Mouse (Mus musculus) hindbrain, embryonic 10.5 days (tissue): ENCODE results near the gene Ipmk. TPM values are rescaled to one million over a fixed set of nuclear protein-coding genes. Genes with fewer than 3 reads are reported as not detected.

ENCODE experiments used
- DNase-seq: peaks from one replicate; pipeline ENCODE4 v3.0.0-alpha.2; 2017; ENCODE audit warnings: low spot score
- H3K27ac ChIP-seq: fragments of 300-500 bp; sonication (generic); 2 replicates; pipeline ENCODE4 v1.5.1; 2016; ENCODE audit warnings: mild to moderate bottlenecking, moderate library complexity
- H3K27me3 ChIP-seq: fragments of 300-500 bp; sonication (generic); 2 replicates; pipeline ENCODE4 v1.6.1; 2016; ENCODE audit warnings: mild to moderate bottlenecking; ENCODE audit not compliant: poor library complexity, insufficient read depth, severe bottlenecking
- H3K36me3 ChIP-seq: fragments of 300-500 bp; sonication (generic); 2 replicates; pipeline ENCODE4 v1.6.1; 2016; ENCODE audit warnings: mild to moderate bottlenecking, moderate library complexity
- H3K4me1 ChIP-seq: fragments of 300-500 bp; sonication (generic); replicated peaks from 2 replicates; pipeline ENCODE4 v1.6.1; 2016; ENCODE audit warnings: mild to moderate bottlenecking
- H3K4me3 ChIP-seq: fragments of 300-500 bp; sonication (generic); 2 replicates; pipeline ENCODE4 v1.5.1; 2016; ENCODE audit warnings: mild to moderate bottlenecking, moderate library complexity
- H3K9me3 ChIP-seq: fragments of 300-500 bp; sonication (generic); 2 replicates; pipeline ENCODE4 v1.6.1; 2016; ENCODE audit warnings: mild to moderate bottlenecking, moderate library complexity
- WGBS: fragments of 180-500 bp; shearing (Covaris S2); methylation state at CpG from one replicate; pipeline ENCODE4 v1.1.7; 2016; 5-methylcytosine and 5-hydroxymethylcytosine counted together
- polyA plus RNA-seq: library from polyadenylated mRNA; unstranded; fragments of >200 nt; fragmentation: Nextera tagmentation; extraction: Ambion mirVana; gene quantifications from 2 replicates; pipeline ENCODE4 v1.2.1, GENCODE M21; 2016

The Ipmk gene
- polyA plus RNA-seq, 1 experiment from 2014 or later, result 15.5 TPM

DNA sequence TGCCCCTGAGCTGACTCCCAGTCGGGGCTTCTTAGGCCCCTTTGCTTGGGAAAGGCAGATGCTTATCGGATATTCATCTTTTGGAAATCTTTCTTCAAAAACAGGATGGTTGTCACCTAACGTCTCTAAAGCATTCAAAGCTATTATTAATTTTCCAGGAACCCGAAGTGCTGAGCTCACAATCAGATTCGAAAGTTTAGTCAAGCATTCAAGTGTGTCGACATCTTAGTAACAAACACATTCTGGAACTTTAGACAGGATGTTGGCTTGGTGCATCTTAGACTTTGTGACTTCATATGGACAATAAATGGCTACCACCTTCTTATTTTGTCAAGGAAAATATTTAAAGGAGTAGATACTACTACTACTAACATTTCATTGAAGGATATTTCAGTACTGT is 19.2 kb upstream of the Ipmk start:
- H3K4me1 ChIP-seq, result no peaks in the 10 kb centered on the region
- no peak overlapping the region for H3K27ac ChIP-seq
- peaks cover 43% of the 10 kb centered on the region for H3K36me3 ChIP-seq
- no peak for DNase-seq
- WGBS, result 89% methylated on average over 6 of the region's 6 CpGs
- no peaks in the 10 kb centered on the region for H3K27me3 ChIP-seq
- no peaks in the 10 kb centered on the region for H3K9me3 ChIP-seq
- no peak overlapping the region for H3K4me3 ChIP-seq

DNA sequence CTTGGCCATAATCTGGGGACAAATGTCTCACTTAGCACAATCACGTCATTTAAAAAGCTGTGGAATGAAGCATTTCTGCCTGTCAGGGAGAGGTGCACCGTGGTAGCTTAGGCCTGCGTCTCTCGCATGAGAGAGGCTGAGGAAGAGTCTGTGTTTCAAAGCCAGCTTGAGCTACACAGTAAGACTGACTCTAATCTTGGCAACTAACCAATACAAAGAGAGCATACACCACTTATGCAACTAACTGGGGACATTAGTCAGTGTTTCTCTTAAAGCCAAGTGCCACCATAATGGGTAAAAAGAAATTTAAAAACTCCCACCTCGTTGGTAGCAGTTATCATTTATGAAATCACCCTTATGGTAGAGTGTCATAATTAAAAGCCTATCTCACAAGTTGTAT is 18.7 kb upstream of the Ipmk start:
- no peaks in the 10 kb centered on the region for H3K4me1 ChIP-seq
- peaks cover 48% of the 10 kb centered on the region for H3K36me3 ChIP-seq
- no peak for DNase-seq
- no peak overlapping the region for H3K4me3 ChIP-seq
- H3K27me3 ChIP-seq, result no peaks in the 10 kb centered on the region
- no peak overlapping the region for H3K27ac ChIP-seq
- 94% methylated on average over 5 of the region's 5 CpGs for WGBS
- H3K9me3 ChIP-seq, result no peaks in the 10 kb centered on the region

DNA sequence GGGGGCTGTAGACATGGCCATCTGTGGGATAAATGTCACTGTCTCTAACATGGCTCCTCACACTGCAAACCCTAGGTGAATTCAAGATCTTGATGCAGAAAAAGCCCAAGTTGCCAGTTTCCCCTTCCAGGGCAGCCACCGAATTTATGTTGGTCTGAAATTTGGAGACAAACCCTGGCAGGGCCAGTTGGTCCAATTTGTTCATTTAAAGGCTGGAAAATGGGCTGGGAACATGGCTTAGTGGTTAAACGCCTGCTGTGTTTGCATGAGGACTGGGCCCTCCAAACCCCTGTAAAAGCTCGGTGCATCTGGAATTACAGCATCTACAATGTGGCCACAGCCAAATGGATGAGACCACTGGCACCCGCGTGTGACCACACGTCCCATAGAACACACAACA is 18.3 kb upstream of the Ipmk start:
- Histone ChIP-seq H3K4me3 (no peak overlapping the region), H3K27me3 (no peaks in the 10 kb centered on the region), H3K9me3 (no peaks in the 10 kb centered on the region), H3K27ac (no peak overlapping the region), H3K36me3 (peaks cover 52% of the 10 kb centered on the region), H3K4me1 (no peaks in the 10 kb centered on the region)
- DNase-seq, result no peak
- 93% methylated on average over 6 of the region's 6 CpGs for WGBS

DNA sequence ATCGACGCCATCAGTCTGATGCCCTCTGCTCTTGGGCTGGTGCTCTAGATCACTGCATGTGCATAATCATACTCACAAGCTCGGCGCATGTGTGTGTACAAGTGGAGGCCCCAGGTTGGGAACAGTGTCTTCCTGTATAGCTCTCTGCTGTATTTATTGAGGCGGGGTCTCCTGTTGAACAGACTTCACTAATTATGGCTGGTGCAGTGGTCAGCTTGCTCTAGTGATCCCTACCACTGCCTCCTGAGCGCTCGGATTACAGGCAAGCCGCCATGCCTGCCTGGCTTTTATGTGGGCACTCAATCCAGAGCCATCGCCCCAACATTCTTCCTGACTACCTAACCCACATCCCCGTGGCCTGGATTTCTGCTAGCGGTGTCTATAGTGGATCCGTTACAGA is 17.5 kb upstream of the Ipmk start:
- Histone ChIP-seq H3K4me1 (no peaks in the 10 kb centered on the region), H3K9me3 (no peaks in the 10 kb centered on the region), H3K36me3 (peaks cover 60% of the 10 kb centered on the region), H3K27me3 (no peaks in the 10 kb centered on the region), H3K4me3 (no peak overlapping the region), H3K27ac (no peak overlapping the region)
- DNase-seq, result no peak
- 97% methylated on average over 12 of the region's 12 CpGs for WGBS

DNA sequence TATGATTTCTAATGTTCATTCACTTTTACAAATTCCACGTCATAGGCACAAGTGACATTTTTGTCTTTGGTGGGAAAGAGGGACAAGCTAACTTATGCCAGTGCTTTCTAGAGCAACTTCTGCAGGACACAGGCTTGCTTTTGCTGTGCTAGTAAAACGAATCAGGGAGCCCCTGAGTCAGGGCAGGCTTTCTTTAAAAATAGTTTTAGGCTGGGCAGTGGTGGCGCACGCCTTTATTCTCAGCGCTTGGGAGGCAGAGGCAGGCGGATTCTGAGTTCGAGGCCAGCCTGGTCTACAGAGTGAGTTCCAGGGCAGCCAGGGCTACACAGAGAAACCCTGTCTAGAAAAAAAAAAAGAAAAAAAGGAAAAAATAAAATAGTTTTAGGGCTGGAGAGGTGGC is 15.7 kb upstream of the Ipmk start:
- Histone ChIP-seq H3K4me3 (no peak overlapping the region), H3K9me3 (no peaks in the 10 kb centered on the region), H3K27ac (no peak overlapping the region), H3K36me3 (peaks cover 73% of the 10 kb centered on the region), H3K4me1 (no peaks in the 10 kb centered on the region), H3K27me3 (no peaks in the 10 kb centered on the region)
- no peak for DNase-seq
- 95% methylated on average over 7 of the region's 7 CpGs for WGBS

DNA sequence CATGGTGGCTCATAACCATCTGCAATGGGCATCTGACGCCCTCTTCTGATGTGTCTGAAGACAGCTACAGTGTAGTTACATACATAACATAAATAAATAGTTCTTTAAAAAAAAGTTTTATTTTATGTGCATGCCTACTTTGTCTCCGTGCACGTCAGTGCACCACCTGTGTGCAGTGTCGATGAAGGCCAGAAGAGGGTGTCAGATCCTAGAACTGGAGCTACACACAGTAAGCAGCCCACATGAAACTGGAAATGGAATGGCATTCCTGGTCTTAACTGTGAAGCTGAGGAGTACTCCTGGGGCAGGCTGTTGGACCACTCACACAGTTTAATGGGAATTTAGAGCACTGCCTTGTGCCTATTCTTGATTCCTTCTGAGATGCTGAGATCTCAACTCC is 15.2 kb upstream of the Ipmk start:
- WGBS, result 94% methylated on average over 4 of the region's 4 CpGs
- Histone ChIP-seq H3K9me3 (no peaks in the 10 kb centered on the region), H3K36me3 (peaks cover 73% of the 10 kb centered on the region), H3K4me3 (no peak overlapping the region), H3K27me3 (no peaks in the 10 kb centered on the region), H3K4me1 (no peaks in the 10 kb centered on the region), H3K27ac (no peak overlapping the region)
- DNase-seq, result no peak

DNA sequence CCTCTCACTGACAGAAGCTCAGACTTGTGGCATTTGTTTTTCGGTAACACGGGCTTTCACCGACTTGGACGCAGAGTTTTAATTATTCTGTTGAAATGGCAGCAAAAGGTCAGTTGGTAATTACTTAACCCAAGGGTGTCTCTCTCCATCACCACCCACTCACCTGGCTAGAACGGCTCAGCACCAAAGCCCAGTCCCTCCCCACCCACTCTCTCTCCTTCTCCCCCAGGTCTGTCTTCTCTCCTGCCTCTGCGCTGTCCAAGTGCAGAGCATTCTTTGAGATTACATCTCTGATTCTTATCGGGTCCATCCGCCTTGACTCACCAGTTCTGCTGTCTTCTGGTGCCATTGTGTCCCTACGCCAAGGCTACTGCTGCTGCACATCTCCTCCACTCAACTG is 14.7 kb upstream of the Ipmk start:
- Histone ChIP-seq H3K36me3 (peaks cover 73% of the 10 kb centered on the region), H3K27ac (no peak overlapping the region), H3K4me1 (no peaks in the 10 kb centered on the region), H3K9me3 (no peaks in the 10 kb centered on the region), H3K4me3 (no peak overlapping the region), H3K27me3 (no peaks in the 10 kb centered on the region)
- DNase-seq, result no peak
- WGBS, result 94% methylated on average over 9 of the region's 9 CpGs

DNA sequence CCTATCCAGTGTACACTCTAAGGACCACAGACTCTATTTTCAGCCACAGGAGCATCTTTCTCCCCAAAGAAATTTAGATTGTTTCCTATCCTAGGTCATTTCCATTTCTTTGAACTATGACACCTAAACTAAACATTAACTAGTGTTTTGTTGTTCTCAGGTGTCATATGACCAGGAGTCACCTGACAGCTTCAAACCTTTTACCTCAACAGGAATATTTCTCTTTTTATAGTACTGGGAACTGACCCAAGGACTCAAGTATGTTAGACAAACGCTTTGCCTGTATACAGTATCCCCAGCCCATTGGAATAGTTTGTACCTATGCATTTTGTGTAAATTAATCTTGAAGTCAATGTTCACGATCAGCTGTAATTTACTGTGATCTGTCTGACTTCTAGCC is 9.8 kb upstream of the Ipmk start:
- no peak for DNase-seq
- WGBS, result 93% methylated on average over 2 of the region's 2 CpGs
- H3K4me3 ChIP-seq, result no peak overlapping the region
- H3K4me1 ChIP-seq, result 0 out of 2 replicates have a peak, but pooled peaks cover 7% of the 10 kb centered on the region
- no peak overlapping the region for H3K27ac ChIP-seq
- H3K27me3 ChIP-seq, result no peaks in the 10 kb centered on the region
- peaks cover 39% of the 10 kb centered on the region for H3K36me3 ChIP-seq
- no peaks in the 10 kb centered on the region for H3K9me3 ChIP-seq

DNA sequence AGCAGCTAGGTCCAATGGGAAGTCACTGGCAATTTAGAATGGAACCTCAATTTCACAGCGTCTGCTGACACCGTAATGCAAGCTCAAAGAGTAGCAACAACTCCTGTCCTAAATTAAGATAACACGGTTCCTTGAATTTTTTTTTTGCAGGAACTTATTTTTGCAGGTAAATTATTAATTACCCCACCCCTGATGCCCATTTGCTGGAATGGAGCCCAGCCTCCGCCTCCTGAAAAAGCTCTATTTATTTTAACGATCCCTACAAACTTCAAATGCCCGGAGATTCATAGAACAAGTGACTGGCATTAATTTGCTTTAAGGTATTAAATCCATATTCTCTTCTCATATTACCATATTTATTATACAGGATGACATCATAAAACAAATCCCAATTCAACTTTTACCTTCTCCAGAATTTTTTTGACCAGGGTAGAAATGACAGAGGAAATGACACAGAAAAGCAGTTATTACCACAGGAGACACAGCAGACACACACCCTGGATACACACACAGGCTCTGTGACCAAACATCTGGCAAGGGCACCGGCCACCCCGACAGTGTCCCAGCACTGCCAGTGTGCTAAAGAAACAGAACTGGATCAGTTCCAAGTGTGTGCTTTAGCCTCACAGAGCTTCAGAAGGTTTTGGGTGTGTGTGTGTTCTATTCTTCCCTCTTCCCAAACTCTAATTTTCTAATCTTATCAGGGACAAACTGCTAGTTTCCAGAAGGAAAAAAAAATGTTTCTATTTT is 9.2 kb upstream of the Ipmk start:
- no peak overlapping the region for H3K27ac ChIP-seq
- DNase-seq, result no peak
- no peaks in the 10 kb centered on the region for H3K9me3 ChIP-seq
- no peaks in the 10 kb centered on the region for H3K27me3 ChIP-seq
- peaks cover 9% of the 10 kb centered on the region for H3K4me1 ChIP-seq
- H3K4me3 ChIP-seq, result no peak overlapping the region
- WGBS, result 91% methylated on average over 8 of the region's 8 CpGs
- H3K36me3 ChIP-seq, result peaks cover 33% of the 10 kb centered on the region

DNA sequence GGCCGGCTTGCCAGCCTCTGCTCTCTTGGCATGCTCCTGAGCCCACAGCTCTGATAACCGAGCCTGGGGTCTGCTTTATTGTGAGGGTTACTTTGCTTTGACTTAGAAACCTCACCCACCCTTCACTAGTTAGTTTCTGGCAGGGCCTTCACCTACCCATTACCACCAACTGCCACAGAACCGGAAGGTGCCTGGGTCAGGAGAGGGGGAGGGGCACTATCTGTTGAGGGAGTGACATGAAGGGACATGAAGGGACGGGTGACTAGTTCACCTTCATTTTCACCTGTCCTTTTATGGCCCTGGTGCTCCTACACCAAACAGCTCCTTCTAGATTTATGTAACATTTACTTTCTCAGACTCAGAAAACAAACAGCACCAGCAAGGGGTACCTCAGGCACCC is 8.1 kb upstream of the Ipmk start:
- H3K27ac ChIP-seq, result no peak overlapping the region
- no peak overlapping the region for H3K4me3 ChIP-seq
- peaks cover 22% of the 10 kb centered on the region for H3K36me3 ChIP-seq
- DNase-seq, result no peak
- 83% methylated on average over 4 of the region's 4 CpGs for WGBS
- H3K9me3 ChIP-seq, result no peaks in the 10 kb centered on the region
- H3K4me1 ChIP-seq, result peaks cover 18% of the 10 kb centered on the region
- no peaks in the 10 kb centered on the region for H3K27me3 ChIP-seq

DNA sequence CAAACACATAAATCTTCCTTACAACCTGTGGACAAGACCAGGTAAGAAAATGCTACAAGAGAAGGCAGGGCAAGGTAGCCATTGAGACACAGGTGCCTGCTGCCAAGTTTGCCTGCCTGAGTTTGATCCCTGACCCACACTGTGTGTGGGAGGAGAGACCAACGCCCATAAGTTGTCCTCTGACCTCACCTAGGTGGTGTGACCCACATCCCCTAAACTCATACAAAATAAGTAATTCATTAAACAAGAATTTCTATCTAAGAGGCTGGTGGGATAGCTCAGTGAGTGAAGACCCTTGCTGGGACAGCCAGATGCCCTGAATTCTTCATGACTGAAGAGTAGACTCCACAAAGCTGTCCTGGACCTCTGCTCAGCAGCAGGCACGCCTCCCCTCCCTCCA is 7.4 kb upstream of the Ipmk start:
- H3K27ac ChIP-seq, result no peak overlapping the region
- no peak for DNase-seq
- H3K36me3 ChIP-seq, result peaks cover 15% of the 10 kb centered on the region
- no peak overlapping the region for H3K4me3 ChIP-seq
- no peaks in the 10 kb centered on the region for H3K9me3 ChIP-seq
- peaks cover 23% of the 10 kb centered on the region for H3K4me1 ChIP-seq
- no peaks in the 10 kb centered on the region for H3K27me3 ChIP-seq
- 77% methylated on average over 2 of the region's 2 CpGs for WGBS

DNA sequence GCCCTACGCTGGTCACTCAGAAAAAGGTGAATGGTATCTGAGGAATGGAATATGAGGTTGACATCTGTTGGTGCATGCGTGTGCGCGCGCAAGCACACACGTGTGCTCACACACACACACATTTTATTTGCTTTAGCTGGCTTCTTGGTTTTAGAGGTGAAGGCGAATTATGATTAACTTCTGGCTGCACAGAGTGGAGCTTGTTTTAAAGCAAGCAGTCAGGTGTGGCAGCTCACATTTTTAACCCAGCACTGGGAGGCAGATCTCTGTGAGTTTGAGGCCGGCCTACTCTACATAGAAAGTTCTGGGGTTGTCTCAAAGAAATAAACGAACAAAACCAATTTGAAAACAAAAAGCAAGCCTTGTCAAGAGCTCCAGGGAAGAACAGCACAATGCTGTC is 6.3 kb upstream of the Ipmk start:
- H3K36me3 ChIP-seq, result peaks cover 4% of the 10 kb centered on the region
- H3K9me3 ChIP-seq, result no peaks in the 10 kb centered on the region
- H3K4me1 ChIP-seq, result peaks cover 27% of the 10 kb centered on the region
- no peaks in the 10 kb centered on the region for H3K27me3 ChIP-seq
- no peak overlapping the region for H3K4me3 ChIP-seq
- 95% methylated on average over 9 of the region's 9 CpGs for WGBS
- no peak for DNase-seq
- no peak overlapping the region for H3K27ac ChIP-seq

DNA sequence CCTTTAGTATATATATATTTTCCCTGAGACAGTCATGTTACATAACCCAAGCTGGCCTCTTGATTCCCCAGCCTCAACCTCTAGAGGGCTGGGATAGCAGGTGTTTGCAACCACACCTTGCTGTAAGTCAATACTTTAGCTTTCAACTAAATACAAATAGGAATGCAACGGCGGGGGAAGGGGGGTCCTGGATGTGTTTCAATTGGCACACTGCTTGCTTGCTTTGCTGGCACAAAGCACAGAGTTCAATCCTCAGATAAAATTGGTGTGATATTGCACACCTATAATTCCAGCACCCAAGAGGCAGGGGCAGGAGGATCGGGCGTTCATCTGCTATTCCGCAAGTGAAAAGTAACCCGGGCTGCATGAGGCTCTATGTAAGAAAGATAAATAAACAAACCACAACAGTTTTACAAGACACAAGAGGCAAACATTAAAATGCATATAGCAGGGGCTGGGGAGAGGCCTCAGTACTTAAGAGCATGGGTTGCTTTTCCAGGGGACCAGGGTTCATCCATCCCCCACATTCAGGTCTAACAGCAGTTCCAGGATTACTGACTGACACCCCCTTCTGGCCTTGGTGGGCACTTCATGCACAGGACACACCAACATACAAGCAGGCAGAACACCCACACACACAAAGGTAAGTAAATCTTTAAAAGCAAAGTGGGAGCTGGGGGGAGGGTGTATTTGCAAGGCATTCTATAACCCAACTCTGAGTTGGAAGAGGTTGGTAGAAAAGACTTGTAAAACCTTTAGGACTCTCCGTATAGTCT is 5.3 kb upstream of the Ipmk start:
- Histone ChIP-seq H3K27me3 (no peaks in the 10 kb centered on the region), H3K27ac (no peak overlapping the region), H3K4me1 (peaks cover 36% of the 10 kb centered on the region), H3K4me3 (no peak overlapping the region), H3K9me3 (no peaks in the 10 kb centered on the region), H3K36me3 (0 out of 2 replicates have a peak, but pooled peaks cover 2% of the 10 kb centered on the region)
- 92% methylated on average over 7 of the region's 7 CpGs for WGBS
- DNase-seq, result no peak
